Mouse (Mus musculus): Measurements from ENCODE around the gene Lcn2.

Gene Lcn2

DNA sequence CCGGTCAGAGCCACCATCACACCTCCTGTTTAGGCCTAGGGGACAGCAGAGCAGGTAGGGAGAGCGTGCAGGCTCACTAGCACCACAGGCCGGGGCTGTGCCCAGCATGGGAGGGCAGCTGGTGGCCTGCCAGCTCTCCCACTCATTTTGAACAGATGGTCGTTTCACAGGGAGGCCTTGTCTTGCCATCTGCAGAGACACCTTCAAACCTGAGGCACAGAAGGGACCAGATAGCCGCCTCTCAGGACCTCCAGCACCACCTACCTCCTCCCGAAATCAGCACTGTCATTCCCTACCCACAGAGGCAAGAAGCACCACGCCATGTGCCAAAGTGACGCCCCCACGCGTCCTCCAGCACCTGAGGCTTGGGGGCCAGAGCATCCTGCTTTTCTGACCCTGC lies 44.0 kb downstream of the Lcn2 start:
- peak; percentile 98 for DNase-seq (ENCODE audit: low read depth, low spot score)

DNA sequence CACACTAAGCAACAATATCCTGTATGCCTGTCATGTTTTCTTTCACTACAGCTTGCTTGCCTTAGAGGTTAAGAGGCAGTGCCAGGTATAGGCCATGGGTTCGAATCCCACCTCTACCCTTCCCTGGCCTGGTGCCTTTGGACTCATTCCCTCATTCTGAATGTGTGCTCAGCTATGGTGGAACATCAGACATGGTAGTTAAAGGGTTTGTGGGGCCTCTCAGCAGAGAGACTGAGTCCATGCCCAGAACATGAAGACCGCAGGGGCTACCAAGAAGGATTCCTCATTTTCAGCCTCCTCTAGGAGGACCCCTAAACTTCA lies 44.7 kb downstream of the Lcn2 start:
- DNase-seq (ENCODE audit: low read depth, low spot score) = no peak

DNA sequence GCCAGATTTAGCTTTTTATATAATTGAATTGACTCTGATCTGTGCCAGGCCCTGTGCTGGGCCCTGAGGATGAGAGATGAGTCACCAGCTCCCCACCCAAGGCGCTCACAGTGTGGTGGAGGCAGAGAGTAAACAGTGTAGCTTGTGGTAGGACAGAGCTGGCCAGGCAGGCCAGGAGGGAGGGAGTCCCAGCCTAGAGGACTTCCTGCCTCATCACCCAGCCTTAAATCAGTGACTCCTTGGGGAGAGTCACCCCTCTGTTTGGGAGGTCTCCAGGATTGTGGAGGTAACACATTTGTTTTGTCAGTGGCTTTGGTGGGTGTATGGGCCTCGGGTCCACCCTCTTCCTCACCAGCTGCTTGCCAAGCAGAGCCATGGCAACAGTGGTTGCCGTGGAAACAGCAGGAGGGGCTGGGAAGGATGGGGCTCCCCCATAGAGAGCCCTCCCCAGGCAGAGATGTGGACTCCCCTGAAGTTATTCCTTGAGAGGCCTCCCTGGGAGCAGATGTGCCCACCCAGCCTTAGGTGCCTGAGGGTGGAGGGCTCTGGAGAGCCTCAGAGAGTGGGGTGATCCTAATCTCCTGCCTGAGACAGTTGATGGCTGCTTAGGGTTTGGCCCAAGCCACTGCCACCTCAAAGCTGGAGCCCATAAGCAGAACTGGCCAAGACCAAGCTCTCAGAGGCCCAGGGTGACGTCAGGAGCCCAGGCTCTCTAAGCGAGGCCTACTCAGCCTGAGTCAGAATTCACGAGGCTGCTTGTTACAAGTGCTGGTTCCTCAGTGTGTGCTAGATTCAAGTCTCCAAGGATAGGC lies 45.3 kb downstream of the Lcn2 start:
- peak; percentile 98 for DNase-seq (ENCODE audit: low read depth, low spot score)

DNA sequence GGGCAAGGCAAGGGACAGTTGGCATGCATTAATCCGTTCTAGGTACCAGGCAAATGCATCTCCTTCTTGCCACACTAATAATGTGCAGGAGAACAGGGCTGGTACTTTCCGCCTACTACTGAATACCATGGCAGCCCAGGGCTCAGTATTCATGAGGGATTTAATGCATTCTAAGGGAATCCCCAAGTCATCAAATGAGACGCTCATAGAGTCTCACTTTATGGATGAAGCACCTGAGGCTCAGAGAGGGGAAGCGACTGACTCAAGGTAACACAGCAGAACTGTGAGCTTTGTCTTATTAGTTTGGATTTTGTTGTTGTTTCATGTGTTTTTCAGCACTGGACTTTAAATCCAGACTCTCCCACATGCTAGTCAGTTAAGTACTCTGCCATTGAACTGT lies 46.0 kb downstream of the Lcn2 start:
- peak; percentile 48 for DNase-seq (ENCODE audit: low read depth, low spot score)

DNA sequence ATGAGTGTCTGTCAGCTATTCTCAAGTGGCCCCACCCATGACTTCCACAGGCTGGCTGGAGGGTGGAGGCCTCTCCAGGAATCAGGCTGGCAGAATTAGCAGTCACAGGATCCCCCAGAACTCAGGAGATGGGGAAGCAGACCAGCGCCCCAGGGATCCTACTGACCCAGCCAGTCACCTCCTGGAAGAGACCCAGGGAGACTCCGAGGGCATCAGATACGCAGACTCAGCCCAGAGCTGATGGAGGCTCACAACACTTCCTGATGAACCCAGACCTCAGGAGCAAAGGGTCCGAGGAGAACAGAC lies 46.5 kb downstream of the Lcn2 start:
- peak; percentile 36 for DNase-seq (ENCODE audit: low read depth, low spot score)

DNA sequence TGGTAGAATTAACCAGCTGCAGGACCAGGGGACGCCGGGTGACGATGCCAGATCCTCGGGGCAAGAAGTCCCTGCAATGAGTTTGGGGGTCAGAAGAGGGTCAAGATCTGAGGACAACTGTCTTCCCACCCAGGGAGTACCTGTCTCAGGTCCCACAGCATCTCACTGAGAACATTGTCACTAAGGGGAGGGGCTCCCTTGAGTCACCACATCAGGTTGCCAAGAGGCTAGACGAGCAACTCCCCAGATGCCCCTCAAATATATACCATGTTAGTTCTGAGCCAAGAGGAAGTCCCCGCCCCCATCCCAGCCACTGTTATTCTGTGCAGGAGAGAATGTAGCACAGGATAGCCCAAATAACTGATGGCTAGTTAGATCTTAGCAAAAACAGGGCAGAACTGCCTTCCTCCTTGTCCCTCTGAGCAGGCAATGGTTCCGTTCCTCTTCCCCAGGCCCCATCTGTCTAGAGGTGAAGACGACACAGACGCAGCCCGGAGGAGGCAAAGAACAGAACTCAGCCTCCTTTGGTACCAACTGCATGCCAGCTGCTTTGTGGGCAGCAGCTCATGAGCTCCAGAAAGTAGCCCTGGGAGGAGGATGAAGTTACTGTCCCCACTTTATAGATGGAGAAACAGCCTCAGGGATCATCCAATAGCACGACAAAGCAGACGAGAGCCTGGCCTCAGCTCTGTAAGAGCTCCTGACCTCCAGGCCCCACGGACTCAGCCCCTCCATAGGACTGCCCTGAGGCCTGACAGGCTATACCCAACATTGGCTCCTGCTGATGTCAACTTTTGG lies 47.0 kb downstream of the Lcn2 start:
- peak; percentile 89 for DNase-seq (ENCODE audit: low read depth, low spot score)

DNA sequence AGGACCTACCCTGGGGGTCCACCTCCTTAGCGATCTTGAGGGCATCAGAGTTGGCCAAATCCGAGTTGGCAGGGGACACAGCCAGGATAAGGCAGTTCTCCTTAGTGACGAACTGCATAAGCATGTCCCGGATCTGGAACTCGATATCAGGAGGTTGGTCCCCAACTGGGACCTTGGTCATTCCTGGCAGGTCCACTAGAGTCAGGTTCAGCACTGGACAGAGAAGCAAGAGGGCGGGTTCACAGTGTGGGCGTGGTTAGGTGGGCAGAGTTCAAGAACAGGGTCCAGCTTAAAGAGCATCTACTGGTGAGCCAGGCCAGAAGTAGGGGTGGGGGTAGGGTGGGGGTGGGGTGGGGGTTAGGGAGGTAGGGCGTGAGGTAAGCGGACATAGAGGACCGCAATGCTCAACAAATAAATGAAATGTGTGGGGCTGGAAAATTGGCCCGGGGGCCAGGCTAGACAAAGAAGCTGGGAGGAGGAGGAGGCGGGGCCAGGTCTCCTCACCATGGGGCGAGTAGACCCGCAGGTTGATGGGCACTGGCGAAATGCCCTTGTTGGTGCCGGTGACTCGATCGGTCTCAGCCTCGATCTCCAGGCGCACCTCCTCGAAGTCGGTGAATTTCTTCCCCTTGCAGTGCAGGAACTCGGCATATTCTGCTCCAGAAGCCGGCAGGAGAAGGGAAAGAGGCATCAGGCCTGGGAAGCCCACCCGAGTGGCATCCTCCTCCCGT lies 48.0 kb downstream of the Lcn2 start:
- DNase-seq (ENCODE audit: low read depth, low spot score) = no peak

DNA sequence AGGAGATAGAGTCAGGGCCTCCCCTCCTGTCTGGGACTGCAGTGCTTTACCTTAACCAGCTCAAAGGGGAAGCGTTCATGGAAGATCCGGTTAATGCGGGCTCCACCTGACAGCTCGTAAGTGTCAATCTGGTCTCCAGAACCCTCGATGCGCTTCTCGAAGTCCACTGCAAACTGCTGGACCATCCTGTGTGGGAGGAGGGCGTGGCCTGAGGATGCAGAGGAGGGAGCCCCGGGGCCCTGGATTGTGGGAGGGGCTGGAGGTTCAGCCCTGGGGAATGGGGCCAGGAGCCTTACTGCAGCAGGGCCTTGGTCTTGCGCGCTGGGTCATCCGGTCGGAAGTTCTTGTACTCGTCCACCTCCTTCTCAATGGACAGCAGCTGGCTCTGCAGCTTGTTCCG lies 52.2 kb downstream of the Lcn2 start:
- no peak for DNase-seq (ENCODE audit: low read depth, low spot score)

All from brain, adult 2 months (tissue).